Mouse (Mus musculus): ENCODE results near the gene Rhoc. TPM values are rescaled to one million over a fixed set of nuclear protein-coding genes. Genes with fewer than 3 reads are reported as not detected.
"Not testable (repeated sequence)": the region's sequence is repeated elsewhere in the genome, so short reads cannot be mapped to it uniquely, and the experiment has no call there.

Gene Rhoc
- 192 and 225 TPM in 2 replicates for polyA plus RNA-seq (2015; fragmentation: Nextera tagmentation; extraction: Ambion mirVana)

- ATAC-seq (ENCODE audit: extremely low read depth, insufficient number of reproducible peaks, low FRiP score, low TSS enrichment) = no peak
- 20% methylated on average over 3 of the region's 3 CpGs for WGBS
- H3K36me3 ChIP-seq = peaks cover 30% of the 10 kb centered on the region
- H3K27me3 ChIP-seq (replicated peaks) = peaks cover 12% of the 10 kb centered on the region
- H3K9me3 ChIP-seq = no peaks in the 10 kb centered on the region
- peak within 1 kb of the TSS; percentile 96 for H3K9ac ChIP-seq
- H3K4me3 ChIP-seq = peak within 1 kb of the TSS; percentile 87
- peak within 1 kb of the TSS; percentile 95 for H3K27ac ChIP-seq (replicated peaks)
- peak within 1 kb of the TSS; percentile 96 for H3K4me2 ChIP-seq
- peaks cover 63% of the 10 kb centered on the region for H3K4me1 ChIP-seq
These were observed at the start of gene Rhoc for GRCm38 (mm10) chr3:104788075-104788474. Gene Rhoc (plus strand): TSS chr3:104788375.

- WGBS = 80% methylated on average over 3 of the region's 3 CpGs
- Histone ChIP-seq H3K4me2 (no peak overlapping the region), H3K4me1 (no peaks in the 10 kb centered on the region), H3K36me3 (no peaks in the 10 kb centered on the region), H3K27ac (replicated peaks) (no peak overlapping the region), H3K27me3 (replicated peaks) (no peaks in the 10 kb centered on the region; the same call in 1 of the 2 replicates), H3K4me3 (no peak overlapping the region), H3K9me3 (no peaks in the 10 kb centered on the region), H3K9ac (no peak overlapping the region)
- no peak for ATAC-seq (ENCODE audit: extremely low read depth, insufficient number of reproducible peaks, low FRiP score, low TSS enrichment)
These were observed 46.2 kb upstream of the Rhoc start for GRCm38 (mm10) chr3:104741954-104742353.

DNA sequence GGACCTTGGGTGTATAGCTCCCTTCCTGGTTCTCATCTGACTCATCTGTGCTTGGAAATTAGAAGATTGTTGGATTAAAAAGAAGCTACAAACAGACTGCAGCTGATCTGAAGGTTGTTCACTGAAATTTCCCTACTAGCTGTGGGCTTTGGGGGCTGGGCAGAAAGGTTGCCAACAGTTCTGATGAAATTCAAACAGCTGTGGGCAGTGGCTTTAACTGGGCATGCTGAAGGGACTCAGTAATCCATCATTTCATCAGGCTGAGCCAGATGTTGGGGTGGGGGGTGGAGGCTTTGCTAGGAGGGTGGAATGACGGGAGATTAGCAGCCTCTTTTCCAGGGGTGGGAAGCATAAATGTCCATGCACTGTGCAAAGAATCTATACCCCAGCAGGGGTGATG, 45.0 kb upstream of the Rhoc start:
- no peaks in the 10 kb centered on the region for H3K4me1 ChIP-seq
- WGBS = 26% methylated on average over 1 of the region's 1 CpGs
- H3K27me3 ChIP-seq (replicated peaks) = no peaks in the 10 kb centered on the region; the same call in 1 of the 2 replicates
- no peak overlapping the region for H3K9ac ChIP-seq
- ATAC-seq (ENCODE audit: extremely low read depth, insufficient number of reproducible peaks, low FRiP score, low TSS enrichment) = no peak
- no peak overlapping the region for H3K4me2 ChIP-seq
- no peaks in the 10 kb centered on the region for H3K9me3 ChIP-seq
- no peaks in the 10 kb centered on the region for H3K36me3 ChIP-seq
- no peak overlapping the region for H3K27ac ChIP-seq (replicated peaks)
- H3K4me3 ChIP-seq = no peak overlapping the region

- H3K27me3 ChIP-seq (replicated peaks) = no peaks in the 10 kb centered on the region; the same call in 1 of the 2 replicates
- ATAC-seq (ENCODE audit: extremely low read depth, insufficient number of reproducible peaks, low FRiP score, low TSS enrichment) = no peak
- no peaks in the 10 kb centered on the region for H3K9me3 ChIP-seq
- no peak overlapping the region for H3K27ac ChIP-seq (replicated peaks)
- no peaks in the 10 kb centered on the region for H3K4me1 ChIP-seq
- H3K36me3 ChIP-seq = no peaks in the 10 kb centered on the region
- H3K4me2 ChIP-seq = no peak overlapping the region
- H3K9ac ChIP-seq = no peak overlapping the region
- H3K4me3 ChIP-seq = no peak overlapping the region
- 86% methylated on average over 1 of the region's 1 CpGs for WGBS
These were observed 44.3 kb upstream of the Rhoc start for GRCm38 (mm10) chr3:104743864-104744263.

GRCm38 (mm10) chr3:104752845-104753244, 35.3 kb upstream of the Rhoc start:
- H3K9ac ChIP-seq; H3K27me3 ChIP-seq (replicated peaks); ATAC-seq (ENCODE audit: extremely low read depth, insufficient number of reproducible peaks, low FRiP score, low TSS enrichment); H3K4me1 ChIP-seq; H3K36me3 ChIP-seq; H3K27ac ChIP-seq (replicated peaks); H3K9me3 ChIP-seq: not testable (repeated sequence)
- H3K4me3 ChIP-seq = peak overlapping the region; percentile 24; the same call in 1 of the 2 replicates
- H3K4me2 ChIP-seq = peak overlapping the region; percentile 56
- 11% methylated on average over 24 of the region's 25 CpGs for WGBS

- 3% methylated on average over 27 of the region's 27 CpGs for WGBS
- Histone ChIP-seq H3K4me3 (peak overlapping the region; percentile 48), H3K4me1 (peaks cover 18% of the 10 kb centered on the region), H3K9me3 (no peaks in the 10 kb centered on the region), H3K27me3 (replicated peaks) (peaks cover 29% of the 10 kb centered on the region), H3K36me3 (no peaks in the 10 kb centered on the region), H3K4me2 (peak overlapping the region; percentile 79), H3K9ac (peak overlapping the region; percentile 82), H3K27ac (replicated peaks) (no peak overlapping the region)
- ATAC-seq (ENCODE audit: extremely low read depth, insufficient number of reproducible peaks, low FRiP score, low TSS enrichment) = no peak; the same call in 1 of the 2 replicates
These were observed 29.8 kb upstream of the Rhoc start for GRCm38 (mm10) chr3:104758406-104758805.

DNA sequence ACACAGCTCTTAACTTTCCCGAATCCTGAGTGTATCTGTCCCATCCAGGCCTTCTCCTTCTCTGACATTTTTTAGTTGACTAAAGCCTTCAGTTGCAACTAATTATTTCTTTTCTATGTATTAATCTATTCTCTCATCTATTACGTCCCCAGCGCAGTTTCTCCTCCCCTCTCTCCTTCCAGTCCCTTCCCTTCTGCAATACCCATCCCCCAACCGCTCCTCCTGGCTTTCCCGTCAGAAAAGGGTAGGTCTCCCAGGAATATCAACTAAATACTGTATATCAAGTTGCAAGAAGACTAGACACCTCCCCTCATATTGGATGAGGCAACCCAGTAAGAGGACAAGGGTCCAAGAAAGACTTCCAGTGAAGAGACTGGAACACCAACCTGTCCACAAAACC, 29.3 kb upstream of the Rhoc start:
- no peak overlapping the region for H3K27ac ChIP-seq (replicated peaks)
- peak overlapping the region; percentile 82 for H3K9ac ChIP-seq
- H3K27me3 ChIP-seq (replicated peaks) = peaks cover 26% of the 10 kb centered on the region
- H3K4me2 ChIP-seq = peak overlapping the region; percentile 79
- no peaks in the 10 kb centered on the region for H3K36me3 ChIP-seq
- peak overlapping the region; percentile 48 for H3K4me3 ChIP-seq
- 17% methylated on average over 5 of the region's 5 CpGs for WGBS
- ATAC-seq (ENCODE audit: extremely low read depth, insufficient number of reproducible peaks, low FRiP score, low TSS enrichment) = no peak
- H3K9me3 ChIP-seq = no peaks in the 10 kb centered on the region
- peaks cover 18% of the 10 kb centered on the region for H3K4me1 ChIP-seq

DNA sequence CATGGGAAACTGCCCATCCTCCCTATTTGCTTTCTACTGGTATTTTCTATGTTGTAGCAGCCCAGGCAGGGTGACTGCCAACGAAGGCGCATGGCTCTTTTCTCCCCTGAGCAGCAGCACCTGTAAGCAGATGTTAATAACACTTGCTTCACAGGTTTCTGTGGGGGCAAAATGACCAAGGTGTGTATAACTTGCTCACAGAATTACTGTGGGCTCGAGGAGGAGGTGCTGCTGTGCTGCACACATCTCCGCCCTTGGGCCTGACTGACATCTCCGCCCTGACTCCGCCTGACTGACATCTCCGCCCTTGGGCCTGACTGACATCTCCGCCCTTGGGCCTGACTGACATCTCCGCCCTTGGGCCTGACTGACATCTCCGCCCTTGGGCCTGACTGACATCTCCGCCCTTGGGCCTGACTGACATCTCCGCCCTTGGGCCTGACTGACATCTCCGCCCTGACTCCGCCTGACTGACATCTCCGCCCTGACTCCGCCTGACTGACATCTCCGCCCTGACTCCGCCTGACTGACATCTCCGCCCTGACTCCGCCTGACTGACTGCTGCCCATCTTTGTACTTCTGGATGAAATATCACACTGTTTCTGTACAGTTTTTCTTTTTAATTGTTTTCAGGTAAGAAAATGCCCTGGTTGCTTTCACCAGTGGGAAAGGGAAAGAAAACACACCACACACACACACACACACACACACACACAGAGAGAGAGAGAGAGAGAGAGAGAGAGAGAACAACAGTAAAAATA, 25.9 kb upstream of the Rhoc start:
- H3K4me3 ChIP-seq; ATAC-seq (ENCODE audit: extremely low read depth, insufficient number of reproducible peaks, low FRiP score, low TSS enrichment); H3K9me3 ChIP-seq; H3K36me3 ChIP-seq; H3K27ac ChIP-seq (replicated peaks): not testable (repeated sequence)
- Histone ChIP-seq H3K4me2 (peak overlapping the region; percentile 46), H3K27me3 (replicated peaks) (peaks cover 26% of the 10 kb centered on the region), H3K9ac (peak overlapping the region; percentile 50; the same call in 1 of the 2 replicates), H3K4me1 (peaks cover 15% of the 10 kb centered on the region)
- 23% methylated on average over 20 of the region's 20 CpGs for WGBS

DNA sequence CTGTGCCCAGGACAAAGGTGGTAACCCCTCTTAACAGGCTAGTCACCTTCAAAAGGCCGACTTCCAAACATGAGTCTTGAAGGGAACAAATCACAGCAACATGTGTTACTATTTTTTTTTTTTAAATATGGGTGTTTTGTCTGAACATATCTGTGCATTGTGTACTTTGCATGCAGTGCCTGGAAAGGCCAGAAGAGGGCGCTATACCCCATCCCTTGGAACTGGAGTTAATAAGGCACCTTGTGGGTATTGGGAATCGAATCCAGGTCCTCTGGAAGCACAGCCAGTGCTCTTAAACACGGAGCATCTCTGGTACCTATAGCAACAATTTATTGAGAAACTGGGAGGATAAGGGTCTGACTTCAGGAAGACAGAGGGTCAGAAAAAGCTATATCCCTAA, 23.2 kb upstream of the Rhoc start:
- Histone ChIP-seq H3K27ac (replicated peaks) (no peak overlapping the region), H3K27me3 (replicated peaks) (0 out of 2 replicates have a peak, but pooled peaks cover 12% of the 10 kb centered on the region), H3K9ac (no peak overlapping the region), H3K4me3 (no peak overlapping the region), H3K9me3 (no peaks in the 10 kb centered on the region), H3K36me3 (no peaks in the 10 kb centered on the region), H3K4me2 (no peak overlapping the region), H3K4me1 (peaks cover 8% of the 10 kb centered on the region)
- no peak for ATAC-seq (ENCODE audit: extremely low read depth, insufficient number of reproducible peaks, low FRiP score, low TSS enrichment)
- WGBS = 17% methylated on average over 4 of the region's 4 CpGs

- Histone ChIP-seq H3K36me3 (no peaks in the 10 kb centered on the region), H3K4me1 (peaks cover under 1% of the 10 kb centered on the region; the same call in 1 of the 2 replicates), H3K27ac (replicated peaks) (no peak overlapping the region), H3K4me2 (no peak overlapping the region), H3K9ac (no peak overlapping the region), H3K9me3 (no peaks in the 10 kb centered on the region), H3K4me3 (no peak overlapping the region), H3K27me3 (replicated peaks) (no peaks in the 10 kb centered on the region; the same call in 1 of the 2 replicates)
- ATAC-seq (ENCODE audit: extremely low read depth, insufficient number of reproducible peaks, low FRiP score, low TSS enrichment) = no peak
- 60% methylated on average over 2 of the region's 2 CpGs for WGBS
These were observed 21.0 kb upstream of the Rhoc start for GRCm38 (mm10) chr3:104767141-104767540.

GRCm38 (mm10) chr3:104767716-104768115, 20.5 kb upstream of the Rhoc start:
- no peak for ATAC-seq (ENCODE audit: extremely low read depth, insufficient number of reproducible peaks, low FRiP score, low TSS enrichment)
- peaks cover 3% of the 10 kb centered on the region; the same call in 1 of the 2 replicates for H3K27me3 ChIP-seq (replicated peaks)
- 71% methylated on average over 4 of the region's 4 CpGs for WGBS
- H3K36me3 ChIP-seq = no peaks in the 10 kb centered on the region
- no peaks in the 10 kb centered on the region for H3K9me3 ChIP-seq
- no peak overlapping the region for H3K27ac ChIP-seq (replicated peaks)
- H3K9ac ChIP-seq = no peak overlapping the region
- H3K4me3 ChIP-seq = no peak overlapping the region
- H3K4me2 ChIP-seq = no peak overlapping the region
- H3K4me1 ChIP-seq = peaks cover 1% of the 10 kb centered on the region; the same call in 1 of the 2 replicates

GRCm38 (mm10) chr3:104769135-104769534, 19.0 kb upstream of the Rhoc start:
- no peak overlapping the region for H3K4me3 ChIP-seq
- peaks cover 5% of the 10 kb centered on the region; the same call in 1 of the 2 replicates for H3K4me1 ChIP-seq
- H3K27ac ChIP-seq (replicated peaks) = no peak overlapping the region
- WGBS = 31% methylated on average over 3 of the region's 3 CpGs
- H3K27me3 ChIP-seq (replicated peaks) = peaks cover 14% of the 10 kb centered on the region; the same call in 1 of the 2 replicates
- no peak overlapping the region for H3K4me2 ChIP-seq
- no peaks in the 10 kb centered on the region for H3K9me3 ChIP-seq
- no peak overlapping the region for H3K9ac ChIP-seq
- no peaks in the 10 kb centered on the region for H3K36me3 ChIP-seq
- ATAC-seq (ENCODE audit: extremely low read depth, insufficient number of reproducible peaks, low FRiP score, low TSS enrichment) = no peak

All from heart, embryonic 13.5 days (tissue).